Mouse (Mus musculus) induced T-regulatory cell, adult 2 months (primary cell): Measurements from ENCODE around the gene Rarres2.
"Not testable (repeated sequence)": the region's sequence is repeated elsewhere in the genome, so short reads cannot be mapped to it uniquely, and the experiment has no call there.

ENCODE experiments used
- DNase-seq: peaks from one replicate; pipeline ENCODE4 v3.0.0-alpha.2; 2012; ENCODE audit warnings: low read depth

Gene Rarres2

DNA sequence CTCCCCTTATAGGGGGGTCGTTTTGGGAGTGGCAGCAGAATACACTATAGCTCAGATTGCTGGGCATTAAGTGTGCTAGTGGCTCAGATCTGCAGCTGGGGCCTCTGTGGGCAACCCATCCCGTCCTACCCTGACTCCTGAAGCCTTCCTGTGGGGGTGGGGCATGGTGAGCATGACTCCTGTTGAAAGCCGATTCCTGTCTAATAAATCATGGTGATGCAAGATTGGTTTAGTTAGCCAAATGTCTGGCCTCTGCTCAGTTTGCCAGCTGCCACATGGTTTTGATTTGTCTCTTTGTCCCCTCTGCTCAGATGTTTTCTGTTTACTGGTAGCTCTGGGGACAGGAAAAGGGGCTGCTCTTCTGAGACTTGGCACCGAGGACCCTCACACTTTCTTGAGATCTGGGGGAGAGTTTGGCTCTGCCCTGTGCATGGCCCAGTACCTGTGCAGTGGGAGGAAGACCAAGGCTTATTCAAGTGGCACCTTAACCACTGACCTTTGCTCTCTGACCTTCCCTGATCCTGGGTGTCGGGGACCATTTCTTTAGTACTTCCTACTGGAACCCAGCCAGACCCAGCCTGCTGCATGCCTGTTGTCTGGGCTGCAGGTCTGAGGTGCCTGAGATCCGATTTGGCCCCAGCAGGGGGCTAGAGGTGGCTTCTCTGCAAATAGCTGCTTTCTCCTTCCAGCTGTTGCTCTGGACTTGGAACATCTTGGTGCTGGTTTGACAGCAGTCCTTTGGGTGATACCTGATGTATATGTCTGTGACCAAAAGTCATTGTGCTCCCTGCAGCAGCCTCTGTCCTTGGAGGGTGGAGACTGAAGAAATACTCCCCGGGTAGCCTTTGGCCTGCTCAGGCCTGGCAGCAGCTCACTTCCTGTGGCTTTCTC, 30.8 kb downstream of the Rarres2 start:
- DNase-seq = no peak

DNA sequence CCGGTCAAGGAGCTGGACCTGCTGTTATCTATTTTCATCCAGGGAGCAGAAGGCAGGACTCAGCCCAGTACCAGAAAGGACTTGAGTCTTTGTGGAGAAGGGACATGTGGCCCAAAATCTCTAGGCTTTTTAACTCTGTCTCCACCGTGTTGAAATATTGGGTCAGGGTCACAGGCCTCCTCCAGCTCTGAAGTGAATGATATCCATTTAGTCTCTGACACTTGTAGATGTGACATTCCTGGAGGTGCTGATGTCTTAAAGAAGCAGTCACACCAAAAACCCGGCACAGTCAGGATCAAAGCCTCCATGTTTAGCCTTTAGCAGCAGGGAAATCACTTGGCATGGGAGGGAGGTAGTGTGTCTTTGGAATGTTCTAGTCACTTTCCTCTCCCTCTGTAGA, 31.9 kb downstream of the Rarres2 start:
- DNase-seq = no peak

DNA sequence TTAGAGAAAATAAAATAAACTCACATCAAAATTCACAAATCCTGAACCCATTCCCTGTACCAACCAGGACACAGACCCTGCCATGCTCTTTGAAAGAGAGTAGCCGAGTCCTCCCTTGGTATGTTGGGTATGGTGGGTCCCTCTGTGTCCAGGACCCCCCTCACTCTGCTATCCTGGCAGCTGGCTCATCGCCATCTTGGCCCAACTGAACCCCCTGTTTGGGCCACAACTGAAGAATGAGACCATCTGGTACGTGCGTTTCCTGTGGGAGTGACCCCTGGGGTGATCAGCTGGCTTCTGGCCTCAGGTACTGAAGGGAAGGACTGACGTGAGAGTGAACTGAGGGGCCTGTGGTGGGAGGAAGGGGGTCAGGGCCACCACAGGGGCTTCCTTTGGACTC, 32.7 kb downstream of the Rarres2 start:
- DNase-seq = peak; percentile 31

DNA sequence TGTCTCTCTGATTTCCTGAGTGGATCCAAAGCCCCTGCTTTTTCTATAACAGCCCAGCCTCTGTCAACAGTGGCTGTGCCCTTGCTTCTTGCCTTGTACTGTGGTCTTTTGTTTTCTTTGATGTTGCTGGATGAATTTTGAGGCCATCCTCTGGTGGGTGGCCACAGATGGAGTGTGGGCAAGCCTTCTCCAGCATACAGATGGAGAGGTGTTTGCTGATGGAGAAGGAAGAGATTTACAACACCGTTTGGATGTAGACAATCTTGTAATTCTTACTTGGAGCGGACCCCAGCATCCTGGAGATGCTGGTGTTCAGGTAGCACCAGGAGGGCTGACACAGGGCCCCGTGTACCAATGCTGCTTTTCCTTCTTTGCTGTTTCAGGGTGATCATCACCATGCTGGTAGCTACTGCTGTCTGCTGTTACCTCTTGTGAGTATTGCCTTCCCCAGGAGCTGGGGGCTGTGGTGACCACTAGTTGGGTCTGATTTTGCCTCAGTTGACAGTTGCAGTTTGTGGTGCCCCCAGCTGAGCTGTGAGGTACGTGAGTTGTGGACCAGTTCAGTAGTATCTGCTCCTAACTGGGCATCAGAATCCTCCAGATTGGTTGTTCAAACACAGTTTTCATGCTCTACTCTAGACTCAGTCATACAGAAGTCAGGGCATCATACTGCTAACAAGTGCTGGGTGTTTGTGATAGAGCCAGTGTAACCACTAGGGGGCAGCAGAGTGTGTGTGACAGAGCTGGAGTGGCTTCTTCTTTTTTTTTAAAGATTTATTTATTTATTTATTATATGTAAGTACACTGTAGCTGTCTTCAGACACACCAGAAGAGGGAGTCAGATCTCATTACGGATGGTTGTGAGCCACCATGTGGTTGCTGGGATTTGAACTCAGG, 33.5 kb downstream of the Rarres2 start:
- DNase-seq = peak; percentile 88

DNA sequence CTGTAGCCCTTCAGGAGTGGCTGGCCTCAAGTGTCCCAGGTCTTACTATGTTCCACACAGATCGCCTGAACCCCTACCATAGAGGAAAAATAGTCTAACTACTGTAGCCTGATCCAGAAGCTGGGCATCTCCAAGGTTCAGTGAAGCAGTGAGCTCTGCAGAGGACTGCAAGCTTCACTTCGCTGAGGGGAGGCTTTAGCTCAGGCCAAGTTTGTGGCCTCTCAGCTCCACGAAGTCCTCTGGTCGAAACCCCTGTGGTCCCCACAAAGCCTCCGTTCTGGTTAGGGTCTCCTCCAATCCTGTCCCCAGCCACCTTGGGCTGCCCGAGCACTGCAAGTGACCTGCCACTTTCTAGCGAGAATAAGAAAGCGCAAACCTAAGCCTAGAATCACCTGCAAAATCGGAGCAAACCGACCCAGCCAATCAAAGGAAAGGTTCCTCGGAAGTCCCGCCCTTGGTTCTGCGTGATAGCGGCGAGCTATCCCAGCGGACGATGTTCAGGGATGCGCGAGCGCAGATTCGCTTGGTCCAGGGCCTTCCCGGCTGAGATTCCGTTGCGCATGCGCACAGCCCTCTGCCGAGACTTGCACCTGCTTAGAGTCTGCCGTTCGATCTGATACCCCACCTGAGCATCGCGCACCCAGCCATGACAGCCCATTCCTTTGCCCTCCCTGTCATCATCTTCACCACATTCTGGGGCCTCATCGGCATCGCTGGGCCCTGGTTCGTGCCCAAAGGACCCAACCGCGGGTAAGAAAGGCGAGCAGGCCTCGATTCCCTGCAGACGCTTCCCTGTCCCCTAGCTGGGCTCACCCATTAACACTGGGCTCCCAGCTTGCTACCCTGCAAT, 35.3 kb downstream of the Rarres2 start, which contains the start of gene Atp6v0e2:
Gene Atp6v0e2, plus strand, starts transcription at position 511 of the 850 bp plus-strand sequence.
- DNase-seq = peak; percentile 12

DNA sequence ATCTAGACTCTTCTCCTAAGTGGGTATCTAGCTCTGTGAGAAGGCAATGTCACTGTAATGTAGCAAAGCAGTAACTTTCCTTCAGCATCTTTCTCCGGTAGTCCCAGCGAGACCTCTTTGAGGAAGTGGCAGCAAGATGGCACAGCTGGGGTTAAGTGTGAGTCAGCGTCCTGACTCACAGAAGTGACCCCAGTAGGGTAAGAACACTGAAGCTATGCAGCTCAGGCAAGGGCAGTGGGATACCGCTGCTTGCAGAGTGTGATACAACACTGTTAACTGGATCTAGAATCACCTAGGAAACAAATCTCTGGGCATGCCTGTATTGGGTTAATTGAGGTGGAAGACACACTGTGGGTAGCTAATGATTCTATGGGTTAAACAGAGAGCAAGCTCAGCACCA, 36.5 kb downstream of the Rarres2 start:
- no peak for DNase-seq

DNA sequence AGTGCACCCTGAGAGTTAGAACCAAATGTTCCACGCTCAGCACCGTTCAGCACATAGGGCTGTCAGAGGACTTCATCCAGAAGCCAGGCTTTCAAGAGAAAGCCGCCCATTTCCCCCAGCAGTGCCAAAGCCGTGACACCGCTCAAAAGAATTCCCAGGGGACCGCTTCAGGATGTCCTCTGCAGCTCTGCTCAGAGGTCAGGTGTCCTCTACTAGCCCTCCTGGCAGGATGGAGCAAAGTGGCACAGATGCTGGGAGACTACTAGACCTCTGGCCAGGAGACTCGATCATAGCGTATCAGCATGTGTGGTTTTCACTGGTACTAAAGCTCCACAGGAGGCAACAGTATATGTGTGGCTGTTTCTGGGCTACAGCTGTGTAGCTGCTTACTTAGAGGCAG, 37.7 kb downstream of the Rarres2 start:
- DNase-seq = no peak

DNA sequence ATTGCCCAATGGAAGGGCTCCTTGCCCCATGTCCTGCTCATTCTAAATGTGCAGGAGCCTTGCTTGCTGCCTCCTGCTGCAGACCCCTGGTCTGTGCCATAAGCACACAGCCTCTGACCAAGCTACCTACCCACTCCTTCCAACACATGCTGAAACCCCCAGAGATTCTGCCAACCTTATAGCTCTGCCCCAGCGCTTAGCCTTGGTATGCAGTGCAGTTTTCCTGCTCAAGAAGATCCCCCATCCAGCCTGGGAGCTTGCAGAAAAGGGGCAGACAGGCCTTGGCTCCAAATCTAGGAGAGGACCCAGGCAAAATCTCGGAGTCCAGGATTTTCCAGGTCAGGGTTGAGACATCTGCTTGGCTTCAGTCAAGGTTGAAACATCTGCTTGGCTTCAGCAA, 39.1 kb downstream of the Rarres2 start:
- no peak for DNase-seq

DNA sequence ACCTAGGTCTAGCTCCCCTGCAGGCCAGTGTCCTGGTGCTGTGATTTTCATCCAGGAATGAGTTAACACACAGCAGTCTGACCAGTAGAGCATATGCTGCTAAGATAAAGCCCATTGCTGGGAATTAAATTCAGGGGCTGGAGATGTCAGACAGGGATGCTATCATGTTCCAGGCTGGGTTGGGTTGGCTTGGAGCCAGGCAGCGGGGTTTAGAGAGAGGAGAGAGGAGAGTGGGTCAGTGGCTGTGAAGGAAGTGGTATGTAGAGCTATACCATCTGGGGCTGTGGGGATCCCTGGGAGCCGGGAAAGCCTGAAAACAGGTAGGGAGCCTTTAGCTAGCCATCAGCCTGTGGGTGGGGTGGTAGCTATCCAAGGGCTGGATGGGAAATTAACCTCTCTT, 41.7 kb downstream of the Rarres2 start:
- DNase-seq = no peak

DNA sequence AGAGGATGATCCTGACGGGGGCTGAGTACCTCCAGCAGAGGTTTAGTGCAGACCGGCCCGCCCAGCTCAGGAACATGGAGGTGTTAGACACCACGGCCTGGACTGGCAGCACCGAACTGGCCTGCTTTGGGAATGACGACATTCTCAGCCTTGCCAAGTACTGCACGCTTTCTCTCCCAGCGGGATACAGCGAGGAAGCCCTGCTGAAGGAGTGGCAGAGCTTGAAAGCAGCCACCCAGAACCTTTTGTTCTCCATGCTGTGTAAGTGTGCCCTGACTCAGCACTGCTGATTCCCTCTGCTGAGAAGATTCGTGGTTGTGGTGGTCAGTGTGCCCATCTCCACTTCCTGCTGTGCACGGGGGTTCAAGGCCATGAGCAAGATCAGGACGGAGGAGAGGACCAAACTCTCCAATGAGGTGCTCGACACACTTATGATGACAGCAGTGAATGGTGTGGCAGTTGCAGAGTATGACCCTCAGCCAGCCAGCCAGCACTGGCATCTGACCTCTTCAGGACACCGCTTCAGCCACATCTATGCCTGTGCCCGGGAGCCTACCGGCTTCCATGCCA, 42.6 kb downstream of the Rarres2 start:
- no peak for DNase-seq

DNA sequence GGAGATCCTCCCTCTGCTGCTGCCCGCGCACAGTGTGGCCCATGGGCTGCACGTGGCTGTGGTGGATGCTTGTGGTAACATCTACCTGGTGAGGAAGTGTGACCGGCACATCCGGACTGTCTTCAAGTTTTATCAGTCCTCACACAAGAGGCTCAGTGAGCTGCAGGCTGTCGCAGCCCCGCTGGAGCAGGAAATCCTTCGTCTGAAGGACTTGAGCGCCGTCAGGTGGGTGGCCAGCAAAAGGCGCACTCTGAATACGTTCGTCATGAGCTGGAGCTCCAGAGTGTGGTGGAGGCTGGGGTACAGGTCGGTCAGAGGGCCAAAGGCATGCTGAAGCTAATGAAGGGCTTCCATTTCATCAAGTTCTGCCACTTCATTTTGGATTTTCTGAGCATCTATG, 43.3 kb downstream of the Rarres2 start:
- DNase-seq = peak; percentile 38

DNA sequence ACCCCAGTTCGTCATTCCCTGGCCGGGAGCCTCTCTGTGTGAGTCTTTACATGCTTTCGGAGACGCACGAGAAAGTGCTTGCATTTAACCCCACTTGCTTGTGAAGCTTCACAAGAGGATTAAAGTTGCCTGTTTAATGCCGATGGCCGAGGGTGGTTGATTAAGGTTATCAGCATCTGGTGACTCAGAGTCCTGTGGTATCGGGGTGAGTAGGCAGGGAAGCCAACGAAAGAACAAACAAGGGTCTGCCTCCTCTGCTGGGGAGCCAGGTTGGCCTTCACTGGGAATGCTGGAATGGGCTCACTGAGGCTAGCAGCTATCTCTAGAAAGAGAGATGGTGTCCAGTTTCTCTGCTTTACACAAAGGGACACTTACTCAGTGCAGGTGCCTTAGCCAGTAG, 44.7 kb downstream of the Rarres2 start:
- no peak for DNase-seq

DNA sequence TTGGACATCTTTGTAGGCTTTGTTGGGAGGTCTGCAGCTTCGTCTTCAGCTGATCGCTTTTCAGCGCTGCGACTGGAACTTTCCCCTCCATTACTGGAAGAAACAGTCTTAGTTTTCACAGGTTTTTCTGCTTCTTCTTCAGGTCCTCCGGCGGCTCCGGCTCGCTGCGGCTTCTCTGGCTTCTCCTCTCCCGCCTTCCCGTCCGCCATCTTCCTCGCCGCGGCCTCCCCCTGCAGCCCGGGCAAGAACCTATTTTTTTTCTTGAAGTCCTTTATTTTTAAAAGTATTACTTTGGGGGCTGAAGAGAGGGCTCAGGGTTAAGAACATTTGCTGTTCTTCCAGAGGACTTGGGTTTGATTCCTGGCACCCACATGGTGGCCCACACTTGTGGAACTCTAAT, 47.7 kb downstream of the Rarres2 start:
- not testable (repeated sequence) for DNase-seq
